Mouse (Mus musculus) stomach, embryonic 14.5 days (tissue): ENCODE measurements at regions not wholly inside any gene's neighbourhood (a gene's known extent, or its start where the extent isn't known, plus 50 kb on each side); places are given as distances from the start of the nearest gene placed in this dataset.
A peak's percentile ranks its signal among the peaks of the same experiment; 100 is the strongest.

Experiments
- ATAC-seq: fragments of 200-750 bp; cut with Nextera tagmentation; 2 replicates; pipeline ENCODE4 v1.8.0; 2017; ENCODE audit warnings: low read depth, moderate TSS enrichment; ENCODE audit not compliant: insufficient number of reproducible peaks, insufficient read depth, low FRiP score
- H3K27ac ChIP-seq: fragments of 300-500 bp; sonication (generic); 2 replicates; pipeline ENCODE4 v1.5.1; 2014; ENCODE audit warnings: mild to moderate bottlenecking, low read length, moderate library complexity, mixed read lengths
- H3K27me3 ChIP-seq: fragments of 300-500 bp; sonication (generic); 2 replicates; pipeline ENCODE4 v1.6.1; 2014; ENCODE audit warnings: low read length, control low read depth, mixed read lengths; ENCODE audit not compliant: control insufficient read depth, insufficient read depth
- H3K36me3 ChIP-seq: fragments of 300-500 bp; sonication (generic); 2 replicates; pipeline ENCODE4 v1.6.1; 2014; ENCODE audit warnings: mild to moderate bottlenecking, control low read depth, low read length, moderate library complexity, mixed read lengths; ENCODE audit not compliant: control insufficient read depth, insufficient read depth
- H3K4me1 ChIP-seq: fragments of 300-500 bp; sonication (generic); 2 replicates; pipeline ENCODE4 v1.6.1; 2014; ENCODE audit warnings: low read length, control low read depth, mixed read lengths; ENCODE audit not compliant: control insufficient read depth, insufficient read depth
- H3K4me2 ChIP-seq: fragments of 300-500 bp; sonication (generic); replicated peaks from 2 replicates; pipeline ENCODE4 v1.6.1; 2014; ENCODE audit warnings: low read depth, low read length, control low read depth
- H3K4me3 ChIP-seq: fragments of 300-500 bp; sonication (generic); 2 replicates; pipeline ENCODE4 v1.5.1; 2014; ENCODE audit warnings: low read depth, low read length, control low read depth
- H3K9ac ChIP-seq: fragments of 300-500 bp; sonication (generic); replicated peaks from 2 replicates; pipeline ENCODE4 v1.6.1; 2014; ENCODE audit warnings: low read depth, mild to moderate bottlenecking, control low read depth, low read length, moderate library complexity, mixed read lengths
- H3K9me3 ChIP-seq: fragments of 300-500 bp; sonication (generic); 2 replicates; pipeline ENCODE4 v1.6.1; 2016; ENCODE audit warnings: low read depth, low read length, control low read depth; ENCODE audit not compliant: control insufficient read depth
- WGBS: fragments of 180-500 bp; shearing (Covaris S2); extraction: QIAGEN DNeasy Blood & Tissue Kit; methylation state at CpG from one replicate; pipeline ENCODE4 v1.1.7; 2014; 5-methylcytosine and 5-hydroxymethylcytosine counted together

GRCm38 (mm10) chr10:53165036-53165435 is 172.4 kb upstream of the Pln start:
- H3K36me3 ChIP-seq = no peaks in the 10 kb centered on the region

GRCm38 (mm10) chr10:53167767-53168166 is 169.7 kb upstream of the Pln start:
- Histone ChIP-seq H3K4me3 (no peak overlapping the region), H3K4me1 (no peaks in the 10 kb centered on the region), H3K4me2 (no peak overlapping the region), H3K9me3 (no peaks in the 10 kb centered on the region), H3K36me3 (no peaks in the 10 kb centered on the region), H3K27ac (no peak overlapping the region), H3K9ac (no peak overlapping the region), H3K27me3 (no peaks in the 10 kb centered on the region)
- ATAC-seq = no peak
- WGBS = 94% methylated on average over 5 of the region's 5 CpGs

More at GRCm38 (mm10) chr10:53165036-53165435, 172.4 kb upstream of the Pln start:
- H3K4me2 ChIP-seq = no peak overlapping the region
- H3K4me3 ChIP-seq = no peak overlapping the region
- H3K27ac ChIP-seq = no peak overlapping the region
- 71% methylated on average over 4 of the region's 4 CpGs for WGBS
- H3K4me1 ChIP-seq = no peaks in the 10 kb centered on the region
- no peak for ATAC-seq
- H3K9ac ChIP-seq = no peak overlapping the region
- no peaks in the 10 kb centered on the region for H3K9me3 ChIP-seq
- no peaks in the 10 kb centered on the region for H3K27me3 ChIP-seq

GRCm38 (mm10) chr10:53174038-53174564 is 163.4 kb upstream of the Pln start:
- no peak overlapping the region for H3K4me3 ChIP-seq
- H3K4me1 ChIP-seq = 0 out of 2 replicates have a peak, but pooled peaks cover 3% of the 10 kb centered on the region
- no peak overlapping the region for H3K27ac ChIP-seq
- H3K36me3 ChIP-seq = no peaks in the 10 kb centered on the region
- H3K4me2 ChIP-seq = no peak overlapping the region
- no peaks in the 10 kb centered on the region for H3K27me3 ChIP-seq
- WGBS = 61% methylated on average over 3 of the region's 3 CpGs
- H3K9me3 ChIP-seq = no peaks in the 10 kb centered on the region
- ATAC-seq = no peak
- no peak overlapping the region for H3K9ac ChIP-seq

- Histone ChIP-seq H3K27ac (no peak overlapping the region), H3K4me1 (peaks cover 9% of the 10 kb centered on the region; the same call in 1 of the 2 replicates), H3K27me3 (no peaks in the 10 kb centered on the region), H3K4me3 (no peak overlapping the region), H3K9me3 (no peaks in the 10 kb centered on the region), H3K36me3 (no peaks in the 10 kb centered on the region), H3K4me2 (no peak overlapping the region), H3K9ac (no peak overlapping the region)
- ATAC-seq = no peak
- WGBS = 75% methylated on average over 2 of the region's 2 CpGs
Observed at GRCm38 (mm10) chr10:53175946-53176345, 161.5 kb upstream of the Pln start.

- 55% methylated on average over 6 of the region's 6 CpGs for WGBS
- no peak for ATAC-seq
Observed at GRCm38 (mm10) chr10:53178561-53178960, 158.9 kb upstream of the Pln start.

GRCm38 (mm10) chr10:53179109-53179508 is 158.4 kb upstream of the Pln start:
- Histone ChIP-seq H3K4me1 (peaks cover 14% of the 10 kb centered on the region; the same call in 1 of the 2 replicates), H3K4me3 (no peak overlapping the region), H3K4me2 (no peak overlapping the region), H3K9me3 (no peaks in the 10 kb centered on the region), H3K9ac (no peak overlapping the region), H3K36me3 (no peaks in the 10 kb centered on the region), H3K27ac (no peak overlapping the region), H3K27me3 (no peaks in the 10 kb centered on the region)
- no peak for ATAC-seq
- 46% methylated on average over 6 of the region's 6 CpGs for WGBS

More at GRCm38 (mm10) chr10:53178561-53178960, 158.9 kb upstream of the Pln start:
- Histone ChIP-seq H3K36me3 (no peaks in the 10 kb centered on the region), H3K27me3 (no peaks in the 10 kb centered on the region), H3K4me2 (no peak overlapping the region), H3K4me1 (peaks cover 14% of the 10 kb centered on the region; the same call in 1 of the 2 replicates), H3K4me3 (no peak overlapping the region), H3K9ac (no peak overlapping the region), H3K9me3 (no peaks in the 10 kb centered on the region), H3K27ac (no peak overlapping the region)

GRCm38 (mm10) chr10:53180751-53181151 is 156.7 kb upstream of the Pln start:
- Histone ChIP-seq H3K4me2 (peak overlapping the region; percentile 27; the same call in 1 of the 2 replicates), H3K9ac (no peak overlapping the region), H3K27me3 (no peaks in the 10 kb centered on the region), H3K36me3 (no peaks in the 10 kb centered on the region), H3K27ac (0 out of 2 replicates have a peak overlapping the region, but pooled peaks have one; percentile 44), H3K4me3 (no peak overlapping the region), H3K9me3 (no peaks in the 10 kb centered on the region), H3K4me1 (peaks cover 14% of the 10 kb centered on the region; the same call in 1 of the 2 replicates)
- ATAC-seq = no peak
- 20% methylated on average over 11 of the region's 11 CpGs for WGBS

GRCm38 (mm10) chr10:53181413-53181812 is 156.1 kb upstream of the Pln start:
- no peaks in the 10 kb centered on the region for H3K27me3 ChIP-seq
- no peaks in the 10 kb centered on the region for H3K9me3 ChIP-seq
- no peak for ATAC-seq
- 46% methylated on average over 9 of the region's 9 CpGs for WGBS
- no peak overlapping the region for H3K27ac ChIP-seq
- H3K9ac ChIP-seq = no peak overlapping the region
- H3K4me3 ChIP-seq = no peak overlapping the region
- peaks cover 14% of the 10 kb centered on the region; the same call in 1 of the 2 replicates for H3K4me1 ChIP-seq
- H3K4me2 ChIP-seq = no peak overlapping the region
- no peaks in the 10 kb centered on the region for H3K36me3 ChIP-seq

GRCm38 (mm10) chr10:53208466-53208865 is 129.0 kb upstream of the Pln start:
- Histone ChIP-seq H3K4me3 (no peak overlapping the region), H3K36me3 (no peaks in the 10 kb centered on the region), H3K27me3 (no peaks in the 10 kb centered on the region), H3K9ac (no peak overlapping the region), H3K27ac (no peak overlapping the region), H3K4me2 (no peak overlapping the region), H3K4me1 (no peaks in the 10 kb centered on the region), H3K9me3 (no peaks in the 10 kb centered on the region)
- no peak for ATAC-seq
- 88% methylated on average over 3 of the region's 3 CpGs for WGBS
